Mouse (Mus musculus) kidney, adult 2 months (tissue): ENCODE measurements around the gene Inf2. TPM values are rescaled to one million over a fixed set of nuclear protein-coding genes. Genes with fewer than 3 reads are reported as not detected.

Experiments used
- DNase-seq: peaks from one replicate; pipeline ENCODE4 v3.0.0; 2021
- H3K27ac ChIP-seq: fragments of 200-500 bp; 2 replicates; pipeline ENCODE4 v1.5.1; 2012; ENCODE audit warnings: low read depth, low read length, control low read depth, inconsistent platforms; ENCODE audit not compliant: insufficient read depth
- H3K27me3 ChIP-seq: fragments of 200-500 bp; replicated peaks from 2 replicates; pipeline ENCODE4 v1.6.1; 2012; ENCODE audit warnings: mild to moderate bottlenecking, moderate library complexity, low read length, inconsistent platforms; ENCODE audit not compliant: control insufficient read depth, insufficient read depth
- H3K36me3 ChIP-seq: fragments of 200-500 bp; 2 replicates; pipeline ENCODE4 v1.6.1; 2012; ENCODE audit warnings: mild to moderate bottlenecking, moderate library complexity, low read length, inconsistent platforms; ENCODE audit not compliant: control insufficient read depth, insufficient read depth
- H3K4me1 ChIP-seq: fragments of 200-500 bp; 2 replicates; pipeline ENCODE4 v1.6.1; 2011; ENCODE audit warnings: low read length; ENCODE audit not compliant: control insufficient read depth, insufficient read depth
- H3K4me3 ChIP-seq: fragments of 200-500 bp; 2 replicates; pipeline ENCODE4 v1.5.1; 2011; ENCODE audit warnings: mild to moderate bottlenecking, low read depth, low read length, control low read depth; ENCODE audit not compliant: insufficient read depth
- CTCF ChIP-seq: fragments of 200-500 bp; conservative IDR thresholded peaks from 2 replicates; pipeline ENCODE4 v1.5.1; 2011; ENCODE audit warnings: low read depth, mild to moderate bottlenecking, control low read depth, low read length, moderate library complexity, mixed read lengths; ENCODE audit not compliant: insufficient read depth, insufficient read length
- POLR2A ChIP-seq: fragments of 200-500 bp; IDR thresholded peaks from one replicate; pipeline ENCODE4 v1.6.1; 2011; ENCODE audit warnings: low read depth, low read length, control low read depth
- WGBS: fragments of 180-500 bp; shearing (Covaris S2); methylation state at CpG from one replicate; pipeline ENCODE4 v1.1.7; 2018; 5-methylcytosine and 5-hydroxymethylcytosine counted together
- polyA plus RNA-seq: library from polyadenylated mRNA; depleted of rRNA; stranded (reverse); fragments of >200 nt; gene quantifications from 2 replicates; pipeline ENCODE4 v1.2.3, GENCODE M21; 2012; rRNA removed

The Inf2 gene
- 8.9 and 9.6 TPM in 2 replicates for polyA plus RNA-seq

DNA sequence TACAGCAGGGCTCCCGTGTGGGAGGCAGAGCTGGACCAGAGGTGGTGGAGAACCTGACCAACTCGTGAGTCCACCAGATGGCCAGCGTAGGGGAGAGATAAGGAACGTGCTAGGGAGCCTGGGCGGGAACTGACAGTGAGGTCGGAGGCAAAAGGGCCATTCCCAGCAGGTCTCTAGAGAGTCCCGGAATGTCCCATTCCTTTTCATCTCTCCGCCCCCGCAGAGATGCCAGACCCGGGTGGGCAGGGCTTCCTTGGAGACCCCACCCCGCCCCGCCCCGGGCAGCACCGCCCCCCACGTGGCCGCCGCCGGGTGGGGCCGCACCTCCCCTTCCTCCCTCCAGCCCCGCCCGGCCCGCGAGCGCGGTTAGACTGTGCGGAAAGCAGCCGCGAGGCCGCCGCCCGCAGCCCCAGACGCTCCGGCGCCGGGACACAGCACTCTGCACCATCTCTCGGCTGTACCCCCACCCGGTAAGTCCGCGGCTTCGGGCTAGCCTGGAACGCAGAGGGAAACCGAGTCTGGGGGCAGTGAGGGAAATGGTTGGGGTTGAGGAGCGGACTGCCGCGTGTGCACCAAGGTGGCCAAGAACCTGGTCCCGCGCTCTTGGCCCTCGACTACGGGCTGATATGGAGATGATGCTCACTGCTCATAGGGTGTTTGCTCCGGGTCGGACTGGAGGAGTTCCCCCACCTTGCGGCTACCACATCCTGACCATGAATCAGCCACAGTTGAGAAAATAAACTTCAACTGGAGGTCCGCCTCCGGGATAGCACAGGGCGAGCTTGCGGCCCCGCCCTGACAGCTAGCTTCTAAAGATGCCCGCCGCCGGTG lies at the start of gene Inf2:
Inf2 (plus strand) TSS at position 359 of the 831 bp plus-strand sequence.
- DNase-seq, result peak; percentile 89
- H3K27ac ChIP-seq, result peak within 1 kb of the TSS; percentile 47
- 2% methylated on average over 58 of the region's 60 CpGs for WGBS
- H3K36me3 ChIP-seq, result no peaks in the 10 kb centered on the region
- no peaks in the 10 kb centered on the region for H3K27me3 ChIP-seq
- H3K4me1 ChIP-seq, result 0 out of 2 replicates have a peak, but pooled peaks cover 4% of the 10 kb centered on the region
- H3K4me3 ChIP-seq, result peak within 1 kb of the TSS; percentile 75
- no peak for TF ChIP-seq CTCF
- no peak for TF ChIP-seq POLR2A

DNA sequence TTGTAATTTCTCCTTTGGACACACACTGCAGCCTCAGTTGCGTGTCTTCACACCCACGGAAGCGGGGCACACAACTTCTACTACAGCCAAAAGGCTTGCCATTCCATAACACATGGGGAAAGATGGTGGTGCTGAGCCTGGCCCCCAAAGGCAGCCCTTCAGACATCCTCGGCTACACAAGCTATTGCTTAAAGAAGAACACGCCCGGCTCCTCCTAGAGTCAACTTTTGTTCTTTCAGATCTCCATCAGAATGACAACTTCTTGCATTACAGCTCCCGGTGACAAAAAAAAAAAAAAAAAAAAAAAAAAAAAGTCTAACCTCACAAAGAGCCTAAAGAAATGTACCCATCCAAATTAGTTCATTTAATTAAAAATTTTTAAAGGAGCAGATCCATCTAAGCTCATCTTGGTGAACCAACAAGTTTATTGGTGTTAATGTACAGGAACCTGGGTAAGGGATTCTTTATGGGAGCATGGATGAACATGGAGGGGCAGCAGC lies 49.1 kb upstream of the Inf2 start:
- Histone ChIP-seq H3K27ac (no peak overlapping the region), H3K36me3 (no peaks in the 10 kb centered on the region), H3K27me3 (no peaks in the 10 kb centered on the region), H3K4me1 (peaks cover 3% of the 10 kb centered on the region; the same call in 1 of the 2 replicates), H3K4me3 (no peak overlapping the region)
- TF ChIP-seq CTCF, result no peak
- TF ChIP-seq POLR2A, result no peak
- no peak for DNase-seq
- WGBS, result 91% methylated on average over 7 of the region's 7 CpGs

DNA sequence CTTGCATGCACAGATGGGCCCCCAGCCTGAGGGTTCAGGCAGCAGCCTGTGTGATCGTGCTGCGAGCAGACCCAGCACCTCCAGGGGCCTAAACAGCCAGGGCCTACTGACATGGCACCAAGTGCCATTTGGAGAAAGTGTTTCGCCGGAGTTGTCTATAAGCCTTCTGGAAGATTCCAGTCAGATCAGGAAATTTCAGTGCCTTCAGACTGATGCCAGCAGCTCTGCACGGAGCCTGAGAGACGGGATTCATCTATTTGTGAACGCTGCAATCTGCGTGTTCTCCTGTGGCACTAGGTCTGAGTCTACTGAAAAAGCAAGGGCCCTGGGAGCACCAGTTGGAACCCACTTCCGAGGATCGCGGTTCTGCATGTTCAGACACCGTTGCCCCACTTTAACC lies 48.3 kb upstream of the Inf2 start:
- H3K27me3 ChIP-seq, result no peaks in the 10 kb centered on the region
- no peak overlapping the region for H3K27ac ChIP-seq
- WGBS, result 94% methylated on average over 12 of the region's 12 CpGs
- peaks cover 3% of the 10 kb centered on the region; the same call in 1 of the 2 replicates for H3K4me1 ChIP-seq
- H3K36me3 ChIP-seq, result no peaks in the 10 kb centered on the region
- no peak overlapping the region for H3K4me3 ChIP-seq
- TF ChIP-seq CTCF, result no peak
- no peak for TF ChIP-seq POLR2A
- no peak for DNase-seq

DNA sequence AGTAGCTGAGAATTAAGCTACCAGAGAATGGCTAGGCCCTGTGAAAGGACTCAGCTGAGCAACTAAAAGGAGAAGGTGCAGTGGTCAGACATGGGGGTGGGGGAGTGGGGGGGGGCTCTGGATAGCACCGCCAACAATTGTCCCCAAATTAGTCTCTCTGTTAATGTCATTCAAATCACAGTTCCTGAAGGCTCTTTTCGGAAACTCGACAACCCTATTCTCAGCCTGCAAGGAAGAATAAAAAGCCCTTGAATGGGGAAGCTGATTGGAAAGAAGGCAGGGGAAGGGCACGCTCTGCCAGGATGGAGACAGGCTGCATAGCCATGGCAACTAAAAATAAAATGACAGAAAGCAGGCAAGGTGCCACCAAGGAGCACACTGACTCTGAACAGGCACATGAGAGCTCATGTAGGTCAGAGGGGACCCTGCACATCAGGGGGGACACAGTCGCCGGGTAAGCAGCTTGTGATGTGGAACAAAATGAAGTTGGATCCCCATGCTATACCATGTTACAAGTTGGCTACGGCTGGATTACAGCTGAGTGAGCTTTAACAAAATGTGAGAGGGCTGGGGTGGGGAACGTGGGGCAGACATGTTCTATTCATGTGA lies 47.0 kb upstream of the Inf2 start:
- TF ChIP-seq CTCF, result no peak
- TF ChIP-seq POLR2A, result no peak
- Histone ChIP-seq H3K36me3 (no peaks in the 10 kb centered on the region), H3K27me3 (no peaks in the 10 kb centered on the region), H3K4me1 (peaks cover 3% of the 10 kb centered on the region; the same call in 1 of the 2 replicates), H3K4me3 (no peak overlapping the region), H3K27ac (no peak overlapping the region; the same call in 1 of the 2 replicates)
- 74% methylated on average over 8 of the region's 8 CpGs for WGBS
- no peak for DNase-seq

DNA sequence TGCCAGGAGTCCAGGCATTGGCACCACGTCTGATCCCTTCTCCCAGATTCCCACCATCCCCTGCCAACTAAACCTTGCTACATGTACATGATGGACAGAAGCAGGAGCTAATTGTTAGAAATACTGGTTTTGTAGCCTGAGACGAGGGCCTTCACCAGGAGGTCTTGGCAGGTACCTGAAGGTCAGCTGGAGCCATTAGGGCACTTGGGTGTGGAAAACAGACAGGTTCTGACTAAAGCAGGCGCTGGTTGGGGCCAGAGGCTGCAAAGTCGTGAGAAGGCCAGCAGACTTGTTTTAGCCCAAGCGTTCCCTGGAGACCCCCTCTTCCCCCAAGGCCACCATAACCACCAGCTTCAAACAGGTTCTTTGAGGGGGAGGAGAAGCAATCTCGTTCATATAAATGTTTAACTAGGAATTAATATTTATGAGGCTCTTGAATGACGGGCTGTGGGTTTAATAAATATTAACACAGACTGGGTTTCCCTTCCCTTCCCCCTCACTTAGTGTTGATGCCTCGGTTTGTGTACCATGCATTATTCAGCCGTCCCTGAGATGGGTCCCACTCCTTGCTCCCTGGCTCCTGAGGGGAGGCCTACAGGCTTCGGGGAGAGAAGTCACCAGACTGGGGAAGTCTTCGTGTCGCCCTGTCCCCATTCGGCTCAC lies 46.2 kb upstream of the Inf2 start:
- peak overlapping the region; percentile 42; the same call in 1 of the 2 replicates for H3K27ac ChIP-seq
- H3K36me3 ChIP-seq, result no peaks in the 10 kb centered on the region
- TF ChIP-seq CTCF, result no peak
- no peak for TF ChIP-seq POLR2A
- peak; percentile 54 for DNase-seq
- 45% methylated on average over 13 of the region's 13 CpGs for WGBS
- H3K4me1 ChIP-seq, result peaks cover 3% of the 10 kb centered on the region; the same call in 1 of the 2 replicates
- no peaks in the 10 kb centered on the region for H3K27me3 ChIP-seq
- H3K4me3 ChIP-seq, result peak overlapping the region; percentile 14; the same call in 1 of the 2 replicates

DNA sequence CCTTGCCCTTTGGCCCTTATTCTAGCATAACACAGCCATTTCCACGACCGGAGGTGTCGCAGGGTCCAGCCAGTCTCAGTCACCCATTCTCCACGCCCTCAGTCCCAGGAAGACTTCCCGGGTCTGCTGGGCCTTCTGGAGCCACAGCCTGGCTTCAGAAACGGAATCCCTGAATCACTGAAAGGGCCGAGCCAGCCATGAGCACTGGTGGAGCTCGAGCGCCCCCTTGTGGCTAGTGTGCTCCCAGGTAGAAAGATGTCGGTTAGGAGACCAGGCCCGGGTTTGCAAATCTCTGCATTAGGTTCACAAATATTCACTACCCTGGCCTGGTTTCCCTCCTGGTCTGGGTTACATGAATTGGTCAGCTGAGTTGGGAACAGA lies 45.7 kb upstream of the Inf2 start:
- no peaks in the 10 kb centered on the region for H3K27me3 ChIP-seq
- peak overlapping the region; percentile 42; the same call in 1 of the 2 replicates for H3K27ac ChIP-seq
- no peaks in the 10 kb centered on the region for H3K36me3 ChIP-seq
- DNase-seq, result peak; percentile 90
- H3K4me3 ChIP-seq, result peak overlapping the region; percentile 14; the same call in 1 of the 2 replicates
- WGBS, result 1% methylated on average over 11 of the region's 11 CpGs
- TF ChIP-seq POLR2A (no peak), CTCF (peak; percentile 90)
- peaks cover 3% of the 10 kb centered on the region; the same call in 1 of the 2 replicates for H3K4me1 ChIP-seq
